Mouse (Mus musculus) cerebellum, adult 11 months (tissue): Measurements from ENCODE around the gene Phf11a.
"Not testable (repeated sequence)": the region's sequence is repeated elsewhere in the genome, so short reads cannot be mapped to it uniquely, and the experiment has no call there.

Source experiments
- DNase-seq: peaks from one replicate; pipeline ENCODE4 v3.0.0; 2022

Gene Phf11a

DNA sequence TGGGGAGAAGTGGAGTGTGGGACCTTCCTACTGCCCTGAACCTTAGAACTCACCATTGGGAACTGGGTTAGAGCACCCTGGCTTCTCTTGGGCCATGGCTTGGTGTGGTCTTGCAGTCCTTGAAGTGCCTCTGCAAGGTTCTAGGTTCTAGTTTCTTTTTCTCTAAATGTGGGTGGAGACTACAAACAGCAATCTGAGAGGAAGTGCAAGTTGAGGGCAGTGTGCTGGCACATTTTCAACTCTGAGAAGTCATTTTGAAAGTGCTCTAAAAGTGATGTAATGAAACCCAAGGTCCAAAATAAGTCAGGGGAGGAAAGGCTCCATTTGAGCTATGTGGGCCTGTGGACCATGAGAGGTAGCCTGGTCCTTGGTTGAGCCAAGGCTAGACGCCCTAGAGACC is at the start of gene Phf11a:
Gene Phf11a (minus strand): TSS at position 132 of the 400 bp plus-strand sequence.
- DNase-seq: not testable (repeated sequence)

- not testable (repeated sequence) for DNase-seq
Observed at GRCm38 (mm10) chr14:59341189-59341588, 43.9 kb upstream of the Phf11a start, which contains the start of gene Phf11b. TSS of gene Phf11b (minus strand) at chr14:59341351.

GRCm38 (mm10) chr14:59339541-59339940 is 42.2 kb upstream of the Phf11a start:
- DNase-seq: no peak

- not testable (repeated sequence) for DNase-seq
Observed at GRCm38 (mm10) chr14:59336056-59336455, 38.7 kb upstream of the Phf11a start.

- not testable (repeated sequence) for DNase-seq
Observed at GRCm38 (mm10) chr14:59330499-59330898, 33.2 kb upstream of the Phf11a start.

DNA sequence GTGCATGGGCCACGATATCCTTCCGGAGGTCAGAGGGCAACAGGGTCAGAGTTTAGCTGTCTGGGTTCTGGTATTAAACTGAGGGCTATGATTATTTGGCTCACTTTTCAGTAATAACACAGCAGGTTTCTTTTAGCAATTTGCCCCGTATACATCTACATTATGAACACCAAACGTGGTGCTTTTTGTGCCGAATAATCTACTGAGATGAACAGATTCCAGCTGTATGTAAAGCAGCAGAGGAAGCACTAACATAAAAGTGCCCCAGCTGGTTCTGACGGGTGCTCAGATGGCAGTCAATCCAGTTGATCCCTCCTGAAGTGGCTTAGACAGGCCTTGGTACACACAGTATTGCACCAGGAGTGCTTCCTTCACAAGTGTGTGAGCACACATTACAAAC is 22.6 kb upstream of the Phf11a start:
- not testable (repeated sequence) for DNase-seq

- DNase-seq: not testable (repeated sequence)
Observed at GRCm38 (mm10) chr14:59319036-59319435, 21.7 kb upstream of the Phf11a start.

- DNase-seq: not testable (repeated sequence)
Observed at GRCm38 (mm10) chr14:59291769-59292168, 5.6 kb downstream of the Phf11a start.

- DNase-seq: not testable (repeated sequence)
Observed at GRCm38 (mm10) chr14:59274961-59275360, 22.4 kb downstream of the Phf11a start.

- DNase-seq: no peak
Observed at GRCm38 (mm10) chr14:59260056-59260455, 37.3 kb downstream of the Phf11a start, which contains the start of gene Gm6904. TSS of gene Gm6904 (minus strand) at chr14:59260216.

DNA sequence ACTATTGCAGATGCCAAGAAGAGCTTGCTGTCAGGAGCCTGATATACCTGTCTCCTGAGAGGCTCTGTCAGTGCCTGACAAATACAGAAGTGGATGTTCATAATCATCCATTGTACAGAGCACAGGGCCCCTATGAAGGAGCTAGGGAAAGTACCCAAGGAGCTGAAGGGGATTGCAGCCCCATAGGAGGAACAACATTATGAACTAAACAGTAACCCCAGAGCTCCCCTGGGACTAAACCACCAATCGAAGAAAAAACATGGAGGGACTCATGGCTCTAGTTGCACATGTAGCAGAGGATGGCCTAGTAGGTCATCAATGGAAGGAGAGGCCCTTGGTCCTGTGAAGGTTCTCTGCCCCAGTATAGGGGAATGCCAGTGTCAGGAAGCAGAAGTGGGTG is 41.5 kb downstream of the Phf11a start:
- DNase-seq: not testable (repeated sequence)

DNA sequence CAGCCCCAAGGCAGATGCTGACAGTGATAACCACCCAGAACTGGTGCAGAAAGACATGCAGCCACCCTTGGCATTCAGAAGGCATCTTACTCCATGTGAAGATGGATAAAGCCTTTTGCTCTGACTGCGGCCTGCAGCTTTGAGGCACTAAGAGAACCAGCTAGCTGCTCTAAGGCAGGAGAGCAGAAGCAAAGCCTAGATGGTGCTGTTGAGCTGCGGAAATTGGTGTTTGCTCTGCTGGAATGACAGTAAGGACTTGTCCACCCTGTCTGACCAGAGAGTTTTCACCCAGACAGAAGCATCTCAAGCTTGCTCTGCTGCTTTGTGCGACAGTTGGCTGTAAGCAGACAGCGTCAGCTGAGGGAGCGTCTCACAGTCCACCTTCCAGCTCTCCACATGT is 47.0 kb downstream of the Phf11a start:
- not testable (repeated sequence) for DNase-seq

DNA sequence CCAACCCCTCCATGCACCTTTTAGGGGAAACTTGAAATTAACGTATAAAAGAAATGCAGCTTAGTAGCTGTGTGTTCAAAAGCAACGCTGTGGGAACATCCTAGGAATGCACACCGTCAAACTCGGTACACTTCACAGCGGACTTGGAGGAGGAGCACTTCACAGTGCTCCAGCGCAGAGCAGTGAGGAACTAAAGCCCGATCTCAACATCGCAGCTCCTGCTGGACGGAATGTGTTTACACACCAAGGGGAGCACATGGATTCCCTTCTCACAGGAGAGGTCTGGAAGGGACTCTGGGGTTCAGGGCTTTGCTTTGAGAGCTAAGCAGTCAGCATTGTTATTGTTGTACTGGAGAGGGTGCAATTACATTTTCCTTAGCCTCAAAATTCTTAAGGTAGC is 63.7 kb downstream of the Phf11a start:
- DNase-seq: no peak

DNA sequence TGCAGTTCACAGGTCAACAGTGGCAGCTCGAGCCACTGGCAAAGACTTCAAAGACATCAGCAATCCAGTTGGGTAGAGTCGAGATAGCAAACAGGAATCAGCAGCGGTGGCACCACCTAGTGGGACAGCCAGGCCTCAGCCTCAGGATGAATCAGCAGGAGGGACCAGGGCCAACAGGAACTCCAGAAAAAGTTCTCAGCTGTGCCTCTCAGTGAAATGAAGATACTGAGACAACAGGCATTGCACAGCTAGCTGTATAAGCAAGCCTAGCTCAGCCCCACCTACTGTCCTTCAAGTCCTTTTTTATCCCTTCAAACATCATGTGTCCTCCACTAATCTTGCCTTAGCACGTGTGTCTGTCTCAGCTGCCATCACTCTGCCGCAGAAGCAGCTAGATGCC is 65.3 kb downstream of the Phf11a start:
- no peak for DNase-seq

- DNase-seq: no peak
Observed at GRCm38 (mm10) chr14:59230331-59230966, 66.9 kb downstream of the Phf11a start.

DNA sequence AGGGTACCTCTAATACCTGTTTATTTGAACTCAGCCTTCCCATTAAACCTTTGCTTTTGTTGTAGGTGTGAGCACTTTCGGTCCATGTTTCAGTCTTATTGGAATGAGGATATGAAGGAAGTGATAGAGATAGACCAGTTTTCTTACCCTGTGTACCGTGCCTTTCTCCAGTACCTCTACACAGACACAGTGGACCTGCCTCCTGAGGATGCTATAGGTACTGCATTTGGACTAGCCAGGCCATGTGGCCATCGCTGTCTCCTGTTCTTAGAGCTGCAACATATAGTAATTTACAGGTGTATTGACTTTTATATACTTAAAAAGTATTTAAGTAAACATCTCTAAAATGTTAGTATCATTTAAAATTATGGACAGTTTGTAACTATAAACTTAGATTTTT is 67.5 kb downstream of the Phf11a start:
- DNase-seq: no peak
